Mouse (Mus musculus) spleen, adult 2 months (tissue): ENCODE results near the gene Sash1. TPM values are rescaled to one million over a fixed set of nuclear protein-coding genes. Genes with fewer than 3 reads are reported as not detected.

Experiments used
- DNase-seq, 2 experiments: peaks; one replicate each; pipeline versions ENCODE4 v3.0.0 to v3.0.0-alpha.2; 2012 to 2021; ENCODE audit warnings: low spot score in 2 of 2, low read depth in 1 of 2
- H3K27ac ChIP-seq: fragments of 200-500 bp; 2 replicates; pipeline ENCODE4 v1.5.1; 2012; ENCODE audit warnings: low read length, inconsistent platforms; ENCODE audit not compliant: insufficient read depth
- H3K27me3 ChIP-seq: fragments of 200-500 bp; 2 replicates; pipeline ENCODE4 v1.6.1; 2012; ENCODE audit warnings: mild to moderate bottlenecking, moderate library complexity, low read length, inconsistent platforms; ENCODE audit not compliant: control insufficient read depth, insufficient read depth
- H3K36me3 ChIP-seq: fragments of 200-500 bp; 2 replicates; pipeline ENCODE4 v1.6.1; 2012; ENCODE audit warnings: mild to moderate bottlenecking, low read length, inconsistent platforms; ENCODE audit not compliant: control insufficient read depth, insufficient read depth
- H3K4me1 ChIP-seq: fragments of 200-500 bp; 2 replicates; pipeline ENCODE4 v1.6.1; 2011; ENCODE audit warnings: inconsistent platforms; ENCODE audit not compliant: control insufficient read depth, insufficient read depth, insufficient read length
- H3K4me3 ChIP-seq: fragments of 200-500 bp; 2 replicates; pipeline ENCODE4 v1.5.1; 2011; ENCODE audit warnings: mild to moderate bottlenecking, inconsistent platforms; ENCODE audit not compliant: insufficient read depth, insufficient read length; ENCODE audit errors: extremely low read depth
- CTCF ChIP-seq: fragments of 200-500 bp; IDR thresholded peaks from 2 replicates; pipeline ENCODE4 v1.5.1; 2011; ENCODE audit warnings: mild to moderate bottlenecking, inconsistent platforms; ENCODE audit not compliant: insufficient read depth, insufficient read length, insufficient replicate concordance; ENCODE audit errors: extremely low read depth
- POLR2A ChIP-seq: fragments of 200-500 bp; IDR thresholded peaks from 2 replicates; pipeline ENCODE4 v1.6.1; 2011; ENCODE audit warnings: low read depth, low read length, inconsistent platforms
- WGBS: fragments of 180-500 bp; shearing (Covaris S2); methylation state at CpG from one replicate; pipeline ENCODE4 v1.1.7; 2018; 5-methylcytosine and 5-hydroxymethylcytosine counted together
- polyA plus RNA-seq: library from polyadenylated mRNA; depleted of rRNA; stranded (reverse); fragments of >200 nt; gene quantifications from 2 replicates; pipeline ENCODE4 v1.2.3, GENCODE M21; 2012

Gene Sash1
- polyA plus RNA-seq, 1 experiment: 9.8 TPM

DNA sequence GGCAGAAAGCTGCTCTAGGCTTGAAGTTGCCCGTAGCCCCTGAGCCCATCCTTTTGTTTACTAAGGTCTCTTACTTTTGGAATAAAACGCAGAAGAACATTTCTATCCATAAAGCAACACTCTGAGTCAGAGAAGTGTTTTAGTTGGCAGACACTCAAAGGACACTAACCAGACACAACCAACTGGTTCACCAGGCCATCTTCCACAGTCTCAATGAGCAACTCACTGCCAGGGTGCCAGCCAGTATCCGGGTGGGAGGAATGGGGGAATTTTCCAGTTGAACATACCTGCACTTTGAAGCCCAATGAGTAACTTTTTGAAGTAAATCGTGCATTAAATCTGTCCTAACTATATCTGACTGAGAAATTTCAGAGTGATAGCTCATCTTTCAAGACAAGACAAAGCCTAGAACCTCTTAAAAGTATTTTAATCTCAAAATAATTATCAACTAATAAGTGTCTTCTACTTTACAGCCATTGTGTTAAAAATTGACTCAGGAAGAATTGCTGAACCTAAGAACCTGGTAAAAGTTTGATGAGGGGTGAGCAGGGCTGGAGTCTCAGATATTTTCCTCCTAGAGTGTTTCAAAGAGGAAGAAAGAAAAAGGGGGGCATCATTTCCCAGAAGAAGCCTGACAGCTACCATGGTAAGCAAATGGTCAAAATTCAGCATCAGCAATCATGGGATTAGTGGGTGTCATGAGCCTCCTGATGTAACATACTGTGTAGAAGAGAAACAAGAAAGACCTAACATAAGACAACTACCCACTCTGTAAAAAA lies 74.4 kb downstream of the Sash1 start:
- TF ChIP-seq POLR2A (no peak), CTCF (no peak)
- Histone ChIP-seq H3K27ac (no peak overlapping the region), H3K4me3 (no peak overlapping the region), H3K27me3 (no peaks in the 10 kb centered on the region), H3K4me1 (no peaks in the 10 kb centered on the region), H3K36me3 (no peaks in the 10 kb centered on the region)
- WGBS: 85% methylated on average over 4 of the region's 4 CpGs
- no peak for DNase-seq

DNA sequence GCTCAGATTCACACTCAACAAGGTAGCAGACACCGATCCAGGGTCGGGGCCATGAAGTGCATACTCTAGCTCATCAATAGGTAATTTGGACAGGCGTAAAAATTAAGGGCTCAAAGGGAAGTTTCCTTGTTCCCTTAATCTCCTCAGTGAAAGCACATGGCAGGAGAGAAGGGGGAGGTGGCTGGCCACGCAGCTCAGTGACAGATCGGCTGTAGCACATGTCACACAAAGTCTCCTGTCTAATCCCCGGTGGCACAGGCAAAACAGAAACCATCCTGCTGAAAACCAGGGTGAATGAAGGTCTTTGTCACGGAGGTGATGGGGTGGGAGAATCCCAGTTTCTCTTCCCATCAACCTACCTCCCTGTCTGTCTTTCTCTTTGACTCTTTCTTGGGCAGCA lies 75.4 kb downstream of the Sash1 start:
- no peaks in the 10 kb centered on the region; the same call in 1 of the 2 replicates for H3K4me1 ChIP-seq
- no peaks in the 10 kb centered on the region for H3K36me3 ChIP-seq
- no peak for TF ChIP-seq CTCF
- DNase-seq: no peak
- no peaks in the 10 kb centered on the region for H3K27me3 ChIP-seq
- WGBS: 93% methylated on average over 7 of the region's 7 CpGs
- H3K4me3 ChIP-seq: no peak overlapping the region
- no peak overlapping the region for H3K27ac ChIP-seq

- WGBS: 93% methylated on average over 10 of the region's 10 CpGs
- Histone ChIP-seq H3K36me3 (no peaks in the 10 kb centered on the region), H3K27ac (no peak overlapping the region), H3K27me3 (no peaks in the 10 kb centered on the region), H3K4me1 (peaks cover 3% of the 10 kb centered on the region; the same call in 1 of the 2 replicates), H3K4me3 (no peak overlapping the region)
- TF ChIP-seq POLR2A (no peak), CTCF (no peak)
- no peak for DNase-seq
Measured at GRCm38 (mm10) chr10:8808383-8808782, 77.5 kb downstream of the Sash1 start.

- no peak for TF ChIP-seq CTCF
- no peak for TF ChIP-seq POLR2A
- DNase-seq: no peak
- H3K36me3 ChIP-seq: no peaks in the 10 kb centered on the region
- WGBS: 88% methylated on average over 9 of the region's 9 CpGs
- H3K27me3 ChIP-seq: no peaks in the 10 kb centered on the region
- no peak overlapping the region for H3K4me3 ChIP-seq
- peaks cover 8% of the 10 kb centered on the region; the same call in 1 of the 2 replicates for H3K4me1 ChIP-seq
- H3K27ac ChIP-seq: no peak overlapping the region
Measured at GRCm38 (mm10) chr10:8807581-8807980, 78.3 kb downstream of the Sash1 start.

DNA sequence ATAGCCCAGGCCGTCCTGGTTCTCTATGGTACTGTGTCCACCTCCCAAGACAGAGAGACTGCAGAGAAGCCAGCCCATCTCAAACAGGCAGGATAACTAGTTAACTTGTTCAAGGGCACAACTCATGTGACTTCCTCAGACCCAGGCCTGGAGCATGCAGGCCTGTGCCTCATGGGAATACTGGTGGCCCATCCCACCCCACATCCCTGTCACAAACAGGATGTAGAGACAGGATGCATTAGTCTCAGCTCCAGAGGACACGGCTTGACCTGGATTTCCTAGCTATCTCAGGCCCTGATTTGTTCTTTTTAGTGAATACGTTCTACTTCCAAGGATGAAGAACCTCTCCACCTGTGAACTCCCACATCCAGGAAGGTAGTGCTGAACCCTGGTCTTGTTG lies 80.5 kb downstream of the Sash1 start:
- no peak for DNase-seq
- no peak for TF ChIP-seq POLR2A
- no peak for TF ChIP-seq CTCF
- Histone ChIP-seq H3K27ac (no peak overlapping the region), H3K4me1 (peaks cover 8% of the 10 kb centered on the region; the same call in 1 of the 2 replicates), H3K27me3 (no peaks in the 10 kb centered on the region), H3K4me3 (no peak overlapping the region), H3K36me3 (no peaks in the 10 kb centered on the region)
- 68% methylated on average over 3 of the region's 3 CpGs for WGBS

- Histone ChIP-seq H3K4me3 (no peak overlapping the region), H3K36me3 (no peaks in the 10 kb centered on the region), H3K27ac (no peak overlapping the region), H3K27me3 (no peaks in the 10 kb centered on the region), H3K4me1 (peaks cover 8% of the 10 kb centered on the region; the same call in 1 of the 2 replicates)
- WGBS: 35% methylated on average over 8 of the region's 8 CpGs
- no peak for TF ChIP-seq POLR2A
- no peak for TF ChIP-seq CTCF
- no peak for DNase-seq
Measured at GRCm38 (mm10) chr10:8804292-8804691, 81.6 kb downstream of the Sash1 start.

DNA sequence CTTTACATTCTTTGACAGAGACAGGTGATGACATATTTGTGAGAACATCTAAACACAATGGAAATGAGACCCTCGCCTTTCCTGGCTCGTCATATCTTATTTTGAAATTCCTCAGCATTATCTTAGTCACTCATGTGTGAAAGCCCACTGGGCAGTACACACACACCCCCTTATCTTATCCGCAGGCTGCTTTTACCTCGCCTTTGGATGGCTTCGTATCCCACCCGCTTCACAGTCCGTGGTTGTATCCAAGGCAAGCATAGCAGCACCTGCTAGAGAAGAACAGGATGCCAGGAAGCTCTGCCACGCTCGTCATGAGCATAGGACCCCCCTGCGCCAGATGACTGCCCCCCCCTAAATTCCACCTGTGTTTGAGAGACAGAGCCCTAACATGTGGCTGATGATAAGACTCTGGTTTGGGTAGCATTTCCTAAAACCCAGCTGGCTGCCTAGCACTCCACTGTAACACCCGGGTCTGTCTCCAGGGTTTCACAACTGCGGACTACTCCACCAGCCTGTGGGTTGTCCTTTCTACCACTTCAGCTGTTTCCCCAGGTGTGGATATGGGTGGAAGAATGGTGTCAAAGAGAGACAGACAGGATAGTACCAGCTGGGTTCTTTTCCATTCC lies 84.0 kb downstream of the Sash1 start:
- Histone ChIP-seq H3K4me1 (peaks cover 8% of the 10 kb centered on the region; the same call in 1 of the 2 replicates), H3K4me3 (no peak overlapping the region), H3K36me3 (no peaks in the 10 kb centered on the region), H3K27me3 (no peaks in the 10 kb centered on the region), H3K27ac (no peak overlapping the region)
- no peak for DNase-seq
- TF ChIP-seq CTCF: no peak
- TF ChIP-seq POLR2A: no peak
- WGBS: 60% methylated on average over 12 of the region's 12 CpGs
